In genomic region chr11:24098662-24099061, GRCm38 (mm10) we compare ENCODE assay signal across 15 mouse cellular contexts. TPM values are rescaled to one million over a fixed set of nuclear protein-coding genes. Genes with fewer than 3 reads are reported as not detected.
A peak's percentile ranks its signal among the peaks of the same experiment; 100 is the strongest.
DNase-seq lines count a peak whose midpoint lies in the region; ATAC-seq and TF ChIP-seq lines count a peak whose summit lies in the region.
"Had no signal": no experiment of that assay in that cellular context is flagged by ENCODE, and none has a peak within 500 bp of the region (broad histone marks: within the 10 kb centered on the region; RNA-seq: fewer than 3 reads in every experiment).

No protein-coding gene starts in this region.

- TF ChIP-seq CTCF in hindbrain, postnatal 0 days (IDR thresholded peaks at IDR 0.05; ENCODE audit: low read depth), result no peak

- 51% methylated on average over 3 of the region's 3 CpGs for WGBS in hindbrain, embryonic 10.5 days
- 34% methylated on average over 3 of the region's 3 CpGs for WGBS in hindbrain, postnatal 0 days
- 10% methylated on average over 3 of the region's 3 CpGs for WGBS in forebrain, embryonic 13.5 days
- 39% methylated on average over 3 of the region's 3 CpGs for WGBS in limb, embryonic 14.5 days
- 30% methylated on average over 3 of the region's 3 CpGs for WGBS in midbrain, embryonic 16.5 days
- WGBS in kidney, embryonic 14.5 days, result 54% methylated on average over 3 of the region's 3 CpGs

- no peak for TF ChIP-seq POLR2A in limb, embryonic 14.5 days (IDR thresholded peaks at IDR 0.05; ENCODE audit: borderline replicate concordance, extremely low read depth, insufficient read depth, insufficient read length)

- no peaks in the 10 kb centered on the region for H3K9me3 ChIP-seq in hindbrain, embryonic 10.5 days
- H3K9me3 ChIP-seq in hindbrain, postnatal 0 days (ENCODE audit: low read length), result no peaks in the 10 kb centered on the region
- H3K9me3 ChIP-seq in forebrain, embryonic 13.5 days (replicated peaks), result no peaks in the 10 kb centered on the region
- H3K9me3 ChIP-seq in limb, embryonic 14.5 days (ENCODE audit: control insufficient read depth, low read length), result no peaks in the 10 kb centered on the region
- no peaks in the 10 kb centered on the region for H3K9me3 ChIP-seq in midbrain, embryonic 16.5 days (replicated peaks; ENCODE audit: control insufficient read depth, low read length, poor library complexity, severe bottlenecking)
- no peaks in the 10 kb centered on the region for H3K9me3 ChIP-seq in kidney, embryonic 14.5 days (ENCODE audit: control insufficient read depth, low read length)
- H3K9me3 ChIP-seq: heart, embryonic 10.5 days had no signal

- H3K9ac ChIP-seq in hindbrain, postnatal 0 days (replicated peaks; ENCODE audit: low read length), result no peak overlapping the region
- H3K9ac ChIP-seq in forebrain, embryonic 13.5 days, result peak overlapping the region; percentile 45
- no peak overlapping the region for H3K9ac ChIP-seq in limb, embryonic 14.5 days (ENCODE audit: low read depth, low read length, severe bottlenecking)
- H3K9ac ChIP-seq in midbrain, embryonic 16.5 days (ENCODE audit: low read depth, low read length), result no peak overlapping the region
- no peak overlapping the region for H3K9ac ChIP-seq in kidney, embryonic 14.5 days (ENCODE audit: low read depth, low read length)

- H3K27ac ChIP-seq in hindbrain, embryonic 10.5 days, result peak overlapping the region; percentile 59; the same call in 1 of the 2 replicates
- H3K27ac ChIP-seq in hindbrain, postnatal 0 days, result no peak overlapping the region
- peak overlapping the region; percentile 82 for H3K27ac ChIP-seq in forebrain, embryonic 13.5 days
- H3K27ac ChIP-seq in limb, embryonic 14.5 days (replicated peaks; ENCODE audit: low read depth, low read length), result 0 out of 2 replicates have a peak overlapping the region, but pooled peaks have one; percentile 33
- no peak overlapping the region for H3K27ac ChIP-seq in midbrain, embryonic 16.5 days (ENCODE audit: low read length)
- H3K27ac ChIP-seq in kidney, embryonic 14.5 days (ENCODE audit: low read depth, low read length), result no peak overlapping the region
- H3K27ac ChIP-seq: heart, embryonic 10.5 days had no signal

- DNase-seq in hindbrain, embryonic 10.5 days (ENCODE audit: low spot score), result no peak
- no peak for DNase-seq in hindbrain, postnatal 0 days (ENCODE audit: low spot score)
- no peak for DNase-seq in limb, embryonic 14.5 days (ENCODE audit: low spot score)
- no peak for DNase-seq in lung, postnatal 14 days
- no peak for DNase-seq in lung, postnatal 36 days
- DNase-seq: adrenal gland, postnatal 14 days; cerebellum, adult 11-12 months; lung, adult 2 months; thymus, adult 2 months had no signal

- no peak for ATAC-seq in hindbrain, postnatal 0 days
- no peak for ATAC-seq in forebrain, embryonic 13.5 days
- no peak for ATAC-seq in limb, embryonic 14.5 days (ENCODE audit: low FRiP score, low read depth)
- no peak for ATAC-seq in midbrain, embryonic 16.5 days
- no peak for ATAC-seq in kidney, embryonic 14.5 days (ENCODE audit: low FRiP score, low TSS enrichment)
- ATAC-seq: Patski had no signal

- H3K27me3 ChIP-seq in hindbrain, embryonic 10.5 days (ENCODE audit: insufficient read depth, poor library complexity, severe bottlenecking), result peaks cover 5% of the 10 kb centered on the region; the same call in 1 of the 2 replicates
- no peaks in the 10 kb centered on the region for H3K27me3 ChIP-seq in hindbrain, postnatal 0 days (ENCODE audit: insufficient read depth, low read length)
- H3K27me3 ChIP-seq in forebrain, embryonic 13.5 days, result no peaks in the 10 kb centered on the region
- no peaks in the 10 kb centered on the region for H3K27me3 ChIP-seq in limb, embryonic 14.5 days (ENCODE audit: control insufficient read depth, insufficient read depth, low read length)
- H3K27me3 ChIP-seq in midbrain, embryonic 16.5 days (ENCODE audit: control insufficient read depth, insufficient read depth, low read depth, low read length), result no peaks in the 10 kb centered on the region
- peaks cover 31% of the 10 kb centered on the region for H3K27me3 ChIP-seq in kidney, embryonic 14.5 days (ENCODE audit: control insufficient read depth, insufficient read depth, low read length)

- peaks cover 2% of the 10 kb centered on the region; the same call in 1 of the 2 replicates for H3K36me3 ChIP-seq in hindbrain, embryonic 10.5 days
- no peaks in the 10 kb centered on the region for H3K36me3 ChIP-seq in hindbrain, postnatal 0 days (ENCODE audit: insufficient read depth, low read length)
- no peaks in the 10 kb centered on the region for H3K36me3 ChIP-seq in forebrain, embryonic 13.5 days (ENCODE audit: poor library complexity, severe bottlenecking)
- H3K36me3 ChIP-seq in limb, embryonic 14.5 days (ENCODE audit: control insufficient read depth, insufficient read depth, low read length), result peaks cover 9% of the 10 kb centered on the region; the same call in 1 of the 2 replicates
- no peaks in the 10 kb centered on the region for H3K36me3 ChIP-seq in midbrain, embryonic 16.5 days (ENCODE audit: control insufficient read depth, insufficient read depth, low read length)
- no peaks in the 10 kb centered on the region for H3K36me3 ChIP-seq in kidney, embryonic 14.5 days (ENCODE audit: control insufficient read depth, insufficient read depth, low read length)
- H3K36me3 ChIP-seq: heart, embryonic 10.5 days had no signal

- H3K4me3 ChIP-seq in hindbrain, embryonic 10.5 days, result no peak overlapping the region
- no peak overlapping the region for H3K4me3 ChIP-seq in hindbrain, postnatal 0 days (ENCODE audit: low read length)
- peak overlapping the region; percentile 20 for H3K4me3 ChIP-seq in forebrain, embryonic 13.5 days
- no peak overlapping the region for H3K4me3 ChIP-seq in limb, embryonic 14.5 days (replicated peaks; ENCODE audit: low read length)
- H3K4me3 ChIP-seq in midbrain, embryonic 16.5 days (ENCODE audit: low read depth, low read length), result no peak overlapping the region
- H3K4me3 ChIP-seq in kidney, embryonic 14.5 days (ENCODE audit: low read length), result no peak overlapping the region
- H3K4me3 ChIP-seq: heart, embryonic 10.5 days had no signal

- H3K4me2 ChIP-seq in hindbrain, postnatal 0 days (ENCODE audit: low read depth, low read length), result no peak overlapping the region
- H3K4me2 ChIP-seq in forebrain, embryonic 13.5 days, result peak overlapping the region; percentile 56
- peak overlapping the region; percentile 23; the same call in 1 of the 2 replicates for H3K4me2 ChIP-seq in limb, embryonic 14.5 days (replicated peaks; ENCODE audit: low read depth, low read length, severe bottlenecking)
- H3K4me2 ChIP-seq in midbrain, embryonic 16.5 days (ENCODE audit: low read length), result peak overlapping the region; percentile 5
- no peak overlapping the region for H3K4me2 ChIP-seq in kidney, embryonic 14.5 days (replicated peaks; ENCODE audit: low read depth, low read length)

- H3K4me1 ChIP-seq in hindbrain, embryonic 10.5 days (replicated peaks), result peaks cover 68% of the 10 kb centered on the region
- peaks cover 6% of the 10 kb centered on the region for H3K4me1 ChIP-seq in hindbrain, postnatal 0 days (ENCODE audit: insufficient read depth, low read length)
- H3K4me1 ChIP-seq in forebrain, embryonic 13.5 days, result peaks cover 99% of the 10 kb centered on the region
- peaks cover 86% of the 10 kb centered on the region for H3K4me1 ChIP-seq in limb, embryonic 14.5 days (ENCODE audit: control insufficient read depth, insufficient read depth, low read length)
- H3K4me1 ChIP-seq in midbrain, embryonic 16.5 days (ENCODE audit: control insufficient read depth, insufficient read depth, low read length), result peaks cover 84% of the 10 kb centered on the region
- 0 out of 2 replicates have a peak, but pooled peaks cover 6% of the 10 kb centered on the region for H3K4me1 ChIP-seq in kidney, embryonic 14.5 days (ENCODE audit: control insufficient read depth, insufficient read depth, low read length)

RNA-seq across cellular contexts. Expression of gene Bcl11a, which starts 20.8 kb away (rescaled TPM):
- polyA plus RNA-seq in hindbrain, embryonic 10.5 days (2016; fragmentation: Nextera tagmentation; extraction: Ambion mirVana), result 20.7 and 54.9 TPM in 2 replicates
- total RNA-seq in hindbrain, postnatal 0 days (2014; rRNA removed), result 32.2 and 32.3 TPM in 2 replicates
- 69.8 and 73.5 TPM in 2 replicates for polyA plus RNA-seq in hindbrain, postnatal 0 days (2015; fragmentation: Nextera tagmentation; extraction: Ambion mirVana)
- polyA plus RNA-seq in forebrain, embryonic 13.5 days (2015; fragmentation: Nextera tagmentation; extraction: Ambion mirVana), result 159 and 161 TPM in 2 replicates
- 33.8 and 38.2 TPM in 2 replicates for polyA plus RNA-seq in limb, embryonic 14.5 days (2012; rRNA removed)
- polyA plus RNA-seq in limb, embryonic 14.5 days (2014; fragmentation: Nextera tagmentation; extraction: Ambion mirVana), result 61.7 and 74.9 TPM in 2 replicates
- 99.8 and 107 TPM in 2 replicates for polyA plus RNA-seq in midbrain, embryonic 16.5 days (2015; fragmentation: Nextera tagmentation; extraction: Ambion mirVana)
- 2.6 and 2.8 TPM in 2 replicates for polyA plus RNA-seq in kidney, embryonic 14.5 days (2014; fragmentation: Nextera tagmentation; extraction: Ambion mirVana)
- polyA plus RNA-seq: Patski had no signal

RNA-seq across cellular contexts. Expression of gene A830031A19Rik, which starts 23.8 kb away (rescaled TPM):
- not detected in 2 replicates for polyA plus RNA-seq in hindbrain, embryonic 10.5 days (2016; fragmentation: Nextera tagmentation; extraction: Ambion mirVana)
- total RNA-seq in hindbrain, postnatal 0 days (2014; rRNA removed), result not detected in 2 replicates
- polyA plus RNA-seq in hindbrain, postnatal 0 days (2015; fragmentation: Nextera tagmentation; extraction: Ambion mirVana), result not detected in 2 replicates
- polyA plus RNA-seq in forebrain, embryonic 13.5 days (2015; fragmentation: Nextera tagmentation; extraction: Ambion mirVana), result not detected in 2 replicates
- polyA plus RNA-seq in limb, embryonic 14.5 days (2012; rRNA removed), result 0.19 TPM in 1 of 2 replicates, not detected in the other
- polyA plus RNA-seq in limb, embryonic 14.5 days (2014; fragmentation: Nextera tagmentation; extraction: Ambion mirVana), result not detected in 2 replicates
- not detected in 2 replicates for polyA plus RNA-seq in midbrain, embryonic 16.5 days (2015; fragmentation: Nextera tagmentation; extraction: Ambion mirVana)
- polyA plus RNA-seq in kidney, embryonic 14.5 days (2014; fragmentation: Nextera tagmentation; extraction: Ambion mirVana), result not detected in 2 replicates
- total RNA-seq: adrenal gland, postnatal 14 days had no signal
- polyA plus RNA-seq: heart, embryonic 10.5 days; intestine, embryonic 14.5 days; lung, adult 2 months; Patski; thymus, adult 2 months had no signal

Comparison
In these comparisons a context has a peak if more than half of its experiments do, and no peak if none do; other contexts are left out.
1. H3K27ac ChIP-seq: peak in hindbrain, embryonic 10.5 days (single experiment), forebrain, embryonic 13.5 days (single experiment) and limb, embryonic 14.5 days (single experiment); none in hindbrain, postnatal 0 days (single experiment), midbrain, embryonic 16.5 days (single experiment) and kidney, embryonic 14.5 days (single experiment).
2. H3K4me2 ChIP-seq: peak in forebrain, embryonic 13.5 days (single experiment), limb, embryonic 14.5 days (single experiment) and midbrain, embryonic 16.5 days (single experiment); none in hindbrain, postnatal 0 days (single experiment) and kidney, embryonic 14.5 days (single experiment).